Comparison of ENCODE assay signal across 8 mouse cellular contexts in genomic region chr1:71683736-71684135, GRCm38 (mm10). TPM values are rescaled to one million over a fixed set of nuclear protein-coding genes. Genes with fewer than 3 reads are reported as not detected.
DNase-seq lines count a peak whose midpoint lies in the region; ATAC-seq and TF ChIP-seq lines count a peak whose summit lies in the region.

No protein-coding gene starts in this region.

- no peaks in the 10 kb centered on the region for H3K36me3 ChIP-seq in forebrain, embryonic 10.5 days (replicated peaks)
- H3K36me3 ChIP-seq in forebrain, embryonic 13.5 days (ENCODE audit: poor library complexity, severe bottlenecking), result no peaks in the 10 kb centered on the region
- H3K36me3 ChIP-seq in neural tube, embryonic 14.5 days (ENCODE audit: control insufficient read depth, insufficient read depth, low read length), result no peaks in the 10 kb centered on the region
- no peaks in the 10 kb centered on the region for H3K36me3 ChIP-seq in neural tube, embryonic 15.5 days
- no peaks in the 10 kb centered on the region for H3K36me3 ChIP-seq in myocyte (ENCODE audit: control insufficient read depth, insufficient read depth)

- H3K79me2 ChIP-seq in myocyte (ENCODE audit: control insufficient read depth, insufficient read depth), result no peaks in the 10 kb centered on the region

- ATAC-seq in forebrain, embryonic 13.5 days, result no peak
- ATAC-seq in neural tube, embryonic 14.5 days (ENCODE audit: low read depth), result peak; percentile 54; the same call in 1 of the 2 replicates
- no peak for ATAC-seq in neural tube, embryonic 15.5 days (ENCODE audit: low FRiP score)

- H3K27ac ChIP-seq in forebrain, embryonic 10.5 days, result 0 out of 2 replicates have a peak overlapping the region, but pooled peaks have one; percentile 20
- no peak overlapping the region for H3K27ac ChIP-seq in forebrain, embryonic 13.5 days
- H3K27ac ChIP-seq in neural tube, embryonic 14.5 days (ENCODE audit: low read depth, low read length), result no peak overlapping the region
- H3K27ac ChIP-seq in neural tube, embryonic 15.5 days (replicated peaks), result no peak overlapping the region

- no peak for TF ChIP-seq POLR2A in myocyte (IDR thresholded peaks at IDR 0.05; ENCODE audit: insufficient read length, low read depth)

- intact Hi-C loops in heart, postnatal 10 days (cut with DNase I), result no loop called here

- no peak overlapping the region for H3K4me2 ChIP-seq in forebrain, embryonic 13.5 days
- no peak overlapping the region for H3K4me2 ChIP-seq in neural tube, embryonic 14.5 days (ENCODE audit: low read depth, low read length)
- no peak overlapping the region for H3K4me2 ChIP-seq in neural tube, embryonic 15.5 days
- peak overlapping the region; percentile 25 for H3K4me2 ChIP-seq in myocyte (ENCODE audit: low read depth)

- no peak overlapping the region for H3K4me3 ChIP-seq in forebrain, embryonic 10.5 days
- no peak overlapping the region for H3K4me3 ChIP-seq in forebrain, embryonic 13.5 days
- H3K4me3 ChIP-seq in neural tube, embryonic 14.5 days (ENCODE audit: low read depth, low read length), result no peak overlapping the region
- H3K4me3 ChIP-seq in neural tube, embryonic 15.5 days (replicated peaks), result no peak overlapping the region
- H3K4me3 ChIP-seq in myocyte, result no peak overlapping the region

- H3ac ChIP-seq in myocyte (ENCODE audit: control insufficient read depth, insufficient read length), result no peak overlapping the region

- DNase-seq in forebrain, embryonic 10.5 days (ENCODE audit: extremely low spot score, low spot score), result no peak
- peak; percentile 82 to 83 for DNase-seq in heart, postnatal 10 days
- DNase-seq in right cerebral cortex, postnatal 14 days, result no peak
- no peak for DNase-seq in adrenal gland, postnatal 14 days

- no peaks in the 10 kb centered on the region for H3K9me3 ChIP-seq in forebrain, embryonic 10.5 days
- no peaks in the 10 kb centered on the region for H3K9me3 ChIP-seq in forebrain, embryonic 13.5 days (replicated peaks)
- H3K9me3 ChIP-seq in neural tube, embryonic 14.5 days (ENCODE audit: control insufficient read depth, low read length), result no peaks in the 10 kb centered on the region
- H3K9me3 ChIP-seq in neural tube, embryonic 15.5 days (replicated peaks), result no peaks in the 10 kb centered on the region

- H3K27me3 ChIP-seq in forebrain, embryonic 10.5 days (ENCODE audit: poor library complexity, severe bottlenecking), result no peaks in the 10 kb centered on the region
- no peaks in the 10 kb centered on the region for H3K27me3 ChIP-seq in forebrain, embryonic 13.5 days
- H3K27me3 ChIP-seq in neural tube, embryonic 14.5 days (ENCODE audit: control insufficient read depth, insufficient read depth, low read length), result no peaks in the 10 kb centered on the region
- H3K27me3 ChIP-seq in neural tube, embryonic 15.5 days (replicated peaks), result no peaks in the 10 kb centered on the region
- no peaks in the 10 kb centered on the region for H3K27me3 ChIP-seq in myocyte (ENCODE audit: control insufficient read depth, insufficient read depth, insufficient read length)

- no peaks in the 10 kb centered on the region for H3K4me1 ChIP-seq in forebrain, embryonic 10.5 days
- no peaks in the 10 kb centered on the region for H3K4me1 ChIP-seq in forebrain, embryonic 13.5 days
- no peaks in the 10 kb centered on the region for H3K4me1 ChIP-seq in neural tube, embryonic 14.5 days (ENCODE audit: control insufficient read depth, insufficient read depth, low read length)
- H3K4me1 ChIP-seq in neural tube, embryonic 15.5 days, result 0 out of 2 replicates have a peak, but pooled peaks cover 6% of the 10 kb centered on the region

- WGBS in forebrain, embryonic 10.5 days, result 82% methylated on average over 6 of the region's 6 CpGs
- WGBS in forebrain, embryonic 13.5 days, result 63% methylated on average over 6 of the region's 6 CpGs
- 57% methylated on average over 6 of the region's 6 CpGs for WGBS in neural tube, embryonic 14.5 days
- 55% methylated on average over 6 of the region's 6 CpGs for WGBS in neural tube, embryonic 15.5 days

- H3K9ac ChIP-seq in forebrain, embryonic 13.5 days, result no peak overlapping the region
- no peak overlapping the region for H3K9ac ChIP-seq in neural tube, embryonic 14.5 days (replicated peaks; ENCODE audit: low read depth, low read length)
- no peak overlapping the region for H3K9ac ChIP-seq in neural tube, embryonic 15.5 days (replicated peaks)

TF ChIP-seq in myocyte, 11 proteins besides CTCF, POLR2A, EP300 and RAD21:
- TF ChIP-seq CEBPB (IDR thresholded peaks at IDR 0.05; ENCODE audit: insufficient read depth, poor library complexity, severe bottlenecking), result no peak

RNA-seq across cellular contexts. Expression of gene Fn1, which starts 30.7 kb away (rescaled TPM):
- polyA plus RNA-seq in forebrain, embryonic 10.5 days (2016; fragmentation: Nextera tagmentation; extraction: Ambion mirVana), result 94.7 and 94.9 TPM in 2 replicates
- 31.2 and 38.3 TPM in 2 replicates for polyA plus RNA-seq in forebrain, embryonic 13.5 days (2015; fragmentation: Nextera tagmentation; extraction: Ambion mirVana)
- polyA plus RNA-seq in neural tube, embryonic 14.5 days (2014; fragmentation: Nextera tagmentation; extraction: Ambion mirVana), result 18.5 and 39.2 TPM in 2 replicates
- polyA plus RNA-seq in neural tube, embryonic 15.5 days (2015; fragmentation: Nextera tagmentation; extraction: Ambion mirVana), result 27.1 and 51.2 TPM in 2 replicates
- 100 to 1,000 TPM; 342 to 377 TPM for total RNA-seq in heart, postnatal 10 days (2021)
- polyA plus RNA-seq in myocyte (2012; fragmentation: generic; extraction: Trizol), result 1,265 TPM
- total RNA-seq in adrenal gland, postnatal 14 days (2021), result 178 and 299 TPM in 2 replicates

Comparison
In these comparisons a context has a peak if more than half of its experiments do, and no peak if none do; other contexts are left out.
1. DNase-seq: peak in heart, postnatal 10 days (2 of 2); none in forebrain, embryonic 10.5 days (single experiment), right cerebral cortex, postnatal 14 days (single experiment) and adrenal gland, postnatal 14 days (single experiment).
2. RNA of gene Fn1, which starts 30.7 kb away (polyA plus RNA-seq): 1,265 TPM in myocyte (single experiment); 94.7 to 94.9 TPM in forebrain, embryonic 10.5 days, 31.2 to 38.3 TPM in forebrain, embryonic 13.5 days, 27.1 to 51.2 TPM in neural tube, embryonic 15.5 days and 18.5 to 39.2 TPM in neural tube, embryonic 14.5 days; every median in the first group is over 10 times any median in the second.